Mouse (Mus musculus): Measurements from ENCODE around the gene Rai14. TPM values are rescaled to one million over a fixed set of nuclear protein-coding genes. Genes with fewer than 3 reads are reported as not detected.

The Rai14 gene
- polyA plus RNA-seq, 1 experiment from 2014 or later: 13.8 TPM

- Histone ChIP-seq H3K27me3 (no peaks in the 10 kb centered on the region), H3K36me3 (peaks cover 9% of the 10 kb centered on the region; the same call in 1 of the 2 replicates), H3K4me3 (no peak overlapping the region), H3K9me3 (replicated peaks) (no peaks in the 10 kb centered on the region), H3K27ac (no peak overlapping the region), H3K4me2 (no peak overlapping the region), H3K4me1 (replicated peaks) (no peaks in the 10 kb centered on the region; the same call in 1 of the 2 replicates), H3K9ac (no peak overlapping the region)
- ATAC-seq (replicated peaks; ENCODE audit: insufficient number of reproducible peaks, insufficient read depth, low FRiP score, low read depth): no peak
- 82% methylated on average over 9 of the region's 9 CpGs for WGBS
Measured at GRCm38 (mm10) chr15:10611040-10611439, 103.4 kb downstream of the Rai14 start.

GRCm38 (mm10) chr15:10609107-10609506, 105.3 kb downstream of the Rai14 start:
- Histone ChIP-seq H3K27ac (0 out of 2 replicates have a peak overlapping the region, but pooled peaks have one; percentile 12), H3K27me3 (no peaks in the 10 kb centered on the region), H3K9ac (no peak overlapping the region), H3K4me1 (replicated peaks) (no peaks in the 10 kb centered on the region), H3K4me2 (no peak overlapping the region), H3K4me3 (no peak overlapping the region), H3K36me3 (peaks cover 13% of the 10 kb centered on the region; the same call in 1 of the 2 replicates), H3K9me3 (replicated peaks) (no peaks in the 10 kb centered on the region)
- WGBS: 90% methylated on average over 4 of the region's 4 CpGs
- ATAC-seq (replicated peaks; ENCODE audit: insufficient number of reproducible peaks, insufficient read depth, low FRiP score, low read depth): no peak

DNA sequence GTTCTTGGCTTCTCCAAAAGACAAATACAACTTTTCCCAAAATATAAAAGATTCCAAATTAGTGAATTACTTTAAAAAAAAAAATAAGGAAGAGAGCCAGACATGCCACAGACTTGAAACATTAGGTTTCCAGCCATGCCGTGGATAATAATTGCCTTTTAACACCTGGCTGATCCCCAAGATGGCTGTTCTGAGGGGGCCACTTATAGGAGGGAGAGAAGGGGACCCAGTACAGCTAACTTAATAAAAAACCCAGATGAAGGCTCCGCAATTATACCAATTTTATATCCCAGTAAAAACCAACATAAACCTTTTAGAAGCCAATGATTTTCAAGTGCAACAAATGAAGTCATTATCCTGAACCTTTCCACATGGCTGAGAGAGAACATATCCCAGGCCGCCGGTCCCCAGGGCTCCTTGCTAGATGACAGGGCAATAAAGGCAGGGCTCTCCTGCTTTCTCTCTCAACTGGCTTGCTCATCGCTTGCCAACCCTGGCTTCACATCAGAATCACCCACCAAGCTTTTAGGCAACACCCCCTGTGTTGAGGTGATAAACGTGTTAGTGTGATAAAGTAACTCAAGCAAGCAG, 105.8 kb downstream of the Rai14 start:
- H3K4me3 ChIP-seq: no peak overlapping the region
- ATAC-seq (replicated peaks; ENCODE audit: insufficient number of reproducible peaks, insufficient read depth, low FRiP score, low read depth): no peak
- H3K4me2 ChIP-seq: no peak overlapping the region
- 0 out of 2 replicates have a peak overlapping the region, but pooled peaks have one; percentile 12 for H3K27ac ChIP-seq
- H3K4me1 ChIP-seq (replicated peaks): no peaks in the 10 kb centered on the region
- WGBS: 66% methylated on average over 6 of the region's 6 CpGs
- H3K9me3 ChIP-seq (replicated peaks): no peaks in the 10 kb centered on the region
- no peaks in the 10 kb centered on the region for H3K27me3 ChIP-seq
- H3K36me3 ChIP-seq: peaks cover 13% of the 10 kb centered on the region; the same call in 1 of the 2 replicates
- H3K9ac ChIP-seq: no peak overlapping the region

GRCm38 (mm10) chr15:10599413-10599812, 115.0 kb downstream of the Rai14 start:
- H3K27ac ChIP-seq: no peak overlapping the region
- peaks cover 8% of the 10 kb centered on the region for H3K4me1 ChIP-seq (replicated peaks)
- no peak overlapping the region for H3K4me2 ChIP-seq
- H3K9ac ChIP-seq: no peak overlapping the region
- ATAC-seq (replicated peaks; ENCODE audit: insufficient number of reproducible peaks, insufficient read depth, low FRiP score, low read depth): no peak
- H3K9me3 ChIP-seq (replicated peaks): no peaks in the 10 kb centered on the region
- no peak overlapping the region for H3K4me3 ChIP-seq
- WGBS: 59% methylated on average over 7 of the region's 7 CpGs
- no peaks in the 10 kb centered on the region for H3K36me3 ChIP-seq
- H3K27me3 ChIP-seq: no peaks in the 10 kb centered on the region

DNA sequence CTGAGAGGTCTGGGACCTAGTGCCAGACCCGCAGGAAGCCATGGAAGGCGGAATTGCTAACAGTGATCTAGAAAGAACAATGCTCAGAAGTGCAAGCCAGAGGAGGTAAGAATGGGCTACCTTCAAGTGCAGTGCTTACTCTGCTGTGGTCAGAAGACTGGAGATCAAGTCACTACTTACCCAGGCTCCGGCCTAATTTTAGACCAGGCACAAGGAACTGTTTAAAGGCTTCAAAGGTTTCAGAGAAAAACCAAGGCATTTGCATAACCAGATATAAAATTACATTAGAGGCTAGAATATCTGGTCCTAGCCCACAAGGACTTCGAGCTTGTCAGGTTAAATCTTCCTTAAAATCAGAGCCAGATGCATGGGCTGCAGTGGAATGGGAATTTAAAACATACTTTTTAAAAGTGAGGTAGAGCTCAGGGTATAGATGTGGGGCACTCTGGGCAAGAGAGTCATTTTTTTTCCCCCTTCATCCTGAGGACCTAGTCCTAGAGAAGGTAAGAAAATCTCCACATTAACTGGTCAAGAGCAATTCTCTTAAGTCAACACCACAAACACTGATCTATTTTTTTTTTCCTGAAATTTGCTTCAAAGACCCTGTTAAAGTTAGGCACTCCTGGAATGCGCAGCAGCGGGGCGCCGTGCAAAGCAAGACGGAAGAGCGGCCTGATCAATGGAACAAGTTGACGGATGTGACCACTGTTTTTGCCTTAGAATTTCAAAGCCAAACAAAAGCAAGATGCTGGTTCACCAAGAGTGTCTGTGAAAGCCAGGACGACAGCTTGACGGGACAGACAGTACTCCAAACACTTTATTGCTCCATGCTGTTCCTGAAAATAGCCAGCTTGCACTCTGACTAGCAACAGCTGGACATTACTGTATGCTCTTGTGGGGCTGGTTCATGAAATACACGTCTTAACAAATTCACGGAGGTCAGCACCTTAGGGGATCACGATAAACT, 115.9 kb downstream of the Rai14 start:
- Histone ChIP-seq H3K9ac (no peak overlapping the region), H3K4me1 (replicated peaks) (peaks cover 8% of the 10 kb centered on the region), H3K4me3 (no peak overlapping the region), H3K27me3 (no peaks in the 10 kb centered on the region), H3K36me3 (no peaks in the 10 kb centered on the region), H3K9me3 (replicated peaks) (no peaks in the 10 kb centered on the region), H3K27ac (no peak overlapping the region), H3K4me2 (no peak overlapping the region)
- no peak for ATAC-seq (replicated peaks; ENCODE audit: insufficient number of reproducible peaks, insufficient read depth, low FRiP score, low read depth)
- 51% methylated on average over 16 of the region's 16 CpGs for WGBS

- H3K9ac ChIP-seq: no peak overlapping the region
- H3K9me3 ChIP-seq (replicated peaks): no peaks in the 10 kb centered on the region
- H3K4me3 ChIP-seq: no peak overlapping the region
- no peaks in the 10 kb centered on the region for H3K27me3 ChIP-seq
- H3K27ac ChIP-seq: no peak overlapping the region
- WGBS: 88% methylated on average over 9 of the region's 9 CpGs
- ATAC-seq (replicated peaks; ENCODE audit: insufficient number of reproducible peaks, insufficient read depth, low FRiP score, low read depth): no peak
- no peak overlapping the region for H3K4me2 ChIP-seq
- no peaks in the 10 kb centered on the region for H3K36me3 ChIP-seq
- peaks cover 8% of the 10 kb centered on the region for H3K4me1 ChIP-seq (replicated peaks)
Measured at GRCm38 (mm10) chr15:10596871-10597270, 117.6 kb downstream of the Rai14 start.

DNA sequence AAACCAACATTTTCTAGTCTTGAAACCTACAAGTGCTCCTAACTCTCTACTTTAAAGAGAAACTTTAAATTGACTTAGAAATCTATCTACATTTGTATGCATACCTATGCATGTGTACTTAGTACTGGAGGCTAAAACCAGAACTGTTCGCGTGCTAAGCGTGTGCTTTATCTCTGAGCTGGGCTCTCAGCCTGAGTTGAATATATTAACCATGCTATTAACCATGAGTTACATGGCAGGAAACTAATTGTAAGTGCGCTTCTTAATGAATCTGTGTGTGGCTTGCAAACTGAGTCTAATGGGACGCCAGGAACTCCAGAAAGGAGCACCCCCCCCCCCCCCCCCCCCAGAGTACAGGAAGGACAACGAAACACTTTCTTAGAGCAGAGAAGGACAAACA, 119.0 kb downstream of the Rai14 start:
- WGBS: 82% methylated on average over 6 of the region's 6 CpGs
- no peak for ATAC-seq (replicated peaks; ENCODE audit: insufficient number of reproducible peaks, insufficient read depth, low FRiP score, low read depth)

GRCm38 (mm10) chr15:10594910-10595309, 119.5 kb downstream of the Rai14 start:
- WGBS: 83% methylated on average over 10 of the region's 10 CpGs
- no peak overlapping the region for H3K4me2 ChIP-seq
- H3K4me3 ChIP-seq: no peak overlapping the region

More for the DNA sequence above, 119.0 kb downstream of the Rai14 start:
- H3K4me3 ChIP-seq: no peak overlapping the region
- H3K9ac ChIP-seq: no peak overlapping the region
- no peaks in the 10 kb centered on the region for H3K9me3 ChIP-seq (replicated peaks)
- H3K36me3 ChIP-seq: no peaks in the 10 kb centered on the region
- no peak overlapping the region for H3K27ac ChIP-seq
- no peaks in the 10 kb centered on the region for H3K27me3 ChIP-seq
- H3K4me2 ChIP-seq: no peak overlapping the region
- peaks cover 8% of the 10 kb centered on the region for H3K4me1 ChIP-seq (replicated peaks)

DNA sequence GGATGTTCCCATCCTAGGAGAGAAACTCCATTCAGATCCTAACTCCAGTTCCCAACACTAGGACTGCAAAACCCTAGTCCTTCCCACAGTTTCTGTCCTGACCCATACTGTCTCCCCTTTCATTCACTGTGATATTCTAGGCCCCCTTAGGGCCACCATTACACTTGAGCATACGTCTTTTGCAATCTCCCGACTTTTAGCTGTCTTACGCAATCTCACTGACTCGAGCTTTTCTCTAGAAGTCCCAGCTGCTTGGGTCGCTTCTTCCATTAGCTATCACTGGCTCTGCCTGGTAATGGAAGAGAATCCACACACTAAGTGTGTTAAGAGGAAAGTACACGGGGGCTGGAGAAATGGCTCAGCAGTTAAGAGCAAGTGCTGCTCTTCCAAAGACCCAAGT, 121.3 kb downstream of the Rai14 start:
- Histone ChIP-seq H3K4me3 (no peak overlapping the region), H3K36me3 (no peaks in the 10 kb centered on the region), H3K4me1 (replicated peaks) (no peaks in the 10 kb centered on the region), H3K27me3 (no peaks in the 10 kb centered on the region), H3K4me2 (no peak overlapping the region), H3K9ac (no peak overlapping the region), H3K9me3 (replicated peaks) (no peaks in the 10 kb centered on the region), H3K27ac (no peak overlapping the region)
- 80% methylated on average over 6 of the region's 6 CpGs for WGBS
- no peak for ATAC-seq (replicated peaks; ENCODE audit: insufficient number of reproducible peaks, insufficient read depth, low FRiP score, low read depth)

More at GRCm38 (mm10) chr15:10594910-10595309, 119.5 kb downstream of the Rai14 start:
- Histone ChIP-seq H3K4me1 (replicated peaks) (peaks cover 8% of the 10 kb centered on the region), H3K9ac (no peak overlapping the region), H3K27me3 (no peaks in the 10 kb centered on the region), H3K9me3 (replicated peaks) (no peaks in the 10 kb centered on the region), H3K27ac (no peak overlapping the region), H3K36me3 (no peaks in the 10 kb centered on the region)
- ATAC-seq (replicated peaks; ENCODE audit: insufficient number of reproducible peaks, insufficient read depth, low FRiP score, low read depth): no peak

DNA sequence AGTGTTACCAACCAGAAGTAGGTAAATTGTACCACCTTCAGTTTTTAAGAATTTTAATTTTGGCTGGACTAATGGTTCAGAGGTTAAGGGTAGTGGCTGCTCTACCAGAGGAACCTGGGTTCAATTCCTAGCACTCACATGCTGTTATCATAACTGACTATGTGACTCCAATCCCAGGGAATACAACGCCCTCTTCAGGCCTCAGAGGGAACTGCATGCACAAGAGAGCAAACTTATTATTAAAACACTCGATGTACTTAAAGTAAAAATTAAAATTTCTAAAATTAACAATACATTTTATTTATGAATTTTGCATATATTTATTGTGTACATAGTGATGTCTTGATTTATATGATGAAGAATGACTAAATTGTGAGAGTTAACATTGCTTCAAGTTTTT, 127.9 kb downstream of the Rai14 start:
- Histone ChIP-seq H3K9ac (no peak overlapping the region), H3K4me2 (no peak overlapping the region), H3K4me1 (replicated peaks) (no peaks in the 10 kb centered on the region), H3K4me3 (no peak overlapping the region), H3K36me3 (no peaks in the 10 kb centered on the region), H3K27me3 (no peaks in the 10 kb centered on the region), H3K9me3 (replicated peaks) (no peaks in the 10 kb centered on the region), H3K27ac (no peak overlapping the region)
- WGBS: 84% methylated on average over 2 of the region's 2 CpGs
- ATAC-seq (replicated peaks; ENCODE audit: insufficient number of reproducible peaks, insufficient read depth, low FRiP score, low read depth): no peak

- ATAC-seq (replicated peaks; ENCODE audit: insufficient number of reproducible peaks, insufficient read depth, low FRiP score, low read depth): no peak
- H3K4me3 ChIP-seq: no peak overlapping the region
Measured at GRCm38 (mm10) chr15:10584359-10585187, 129.9 kb downstream of the Rai14 start.

More at GRCm38 (mm10) chr15:10584359-10585187, 129.9 kb downstream of the Rai14 start:
- H3K36me3 ChIP-seq: no peaks in the 10 kb centered on the region
- WGBS: 78% methylated on average over 10 of the region's 10 CpGs
- H3K9me3 ChIP-seq (replicated peaks): no peaks in the 10 kb centered on the region
- no peaks in the 10 kb centered on the region for H3K4me1 ChIP-seq (replicated peaks)
- no peaks in the 10 kb centered on the region for H3K27me3 ChIP-seq
- H3K4me2 ChIP-seq: no peak overlapping the region
- H3K27ac ChIP-seq: no peak overlapping the region
- no peak overlapping the region for H3K9ac ChIP-seq

Measured in heart, embryonic 15.5 days (tissue).